Mouse (Mus musculus): Measurements from ENCODE around the gene Atp1b2. TPM values are rescaled to one million over a fixed set of nuclear protein-coding genes. Genes with fewer than 3 reads are reported as not detected.

The Atp1b2 gene
- polyA plus RNA-seq, 1 experiment from 2014 or later: 6.9 TPM

- Histone ChIP-seq H3K9ac (no peak overlapping the region), H3K36me3 (ENCODE audit: insufficient read depth) (peaks cover 79% of the 10 kb centered on the region), H3K9me3 (ENCODE audit: low read depth, low read length) (no peaks in the 10 kb centered on the region), H3K4me2 (no peak overlapping the region), H3K4me1 (ENCODE audit: insufficient read depth) (no peaks in the 10 kb centered on the region), H3K27ac (ENCODE audit: low read depth) (no peak overlapping the region), H3K4me3 (ENCODE audit: low read depth, low read length) (no peak overlapping the region), H3K27me3 (ENCODE audit: insufficient read depth, low read length) (no peaks in the 10 kb centered on the region)
- WGBS: 87% methylated on average over 22 of the region's 22 CpGs
- no peak for TF ChIP-seq CTCF (IDR thresholded peaks at IDR 0.05; ENCODE audit: low read depth)
- ATAC-seq (ENCODE audit: insufficient read depth) (no peak), DNase-seq (no peak)
Observed at GRCm38 (mm10) chr11:69589207-69589834, 16.4 kb downstream of the Atp1b2 start.

GRCm38 (mm10) chr11:69585718-69586325 is 19.9 kb downstream of the Atp1b2 start:
- no peaks in the 10 kb centered on the region for H3K9me3 ChIP-seq (ENCODE audit: low read depth, low read length)
- peaks cover 4% of the 10 kb centered on the region; the same call in 1 of the 2 replicates for H3K4me1 ChIP-seq (ENCODE audit: insufficient read depth)
- H3K27ac ChIP-seq (ENCODE audit: low read depth): no peak overlapping the region
- no peak for DNase-seq
- H3K27me3 ChIP-seq (ENCODE audit: insufficient read depth, low read length): no peaks in the 10 kb centered on the region
- no peak overlapping the region for H3K9ac ChIP-seq
- H3K4me2 ChIP-seq: no peak overlapping the region
- H3K4me3 ChIP-seq (ENCODE audit: low read depth, low read length): no peak overlapping the region
- peaks cover 62% of the 10 kb centered on the region for H3K36me3 ChIP-seq (ENCODE audit: insufficient read depth)
- TF ChIP-seq CTCF (IDR thresholded peaks at IDR 0.05; ENCODE audit: low read depth): no peak
- no peak for ATAC-seq (ENCODE audit: insufficient read depth)
- 71% methylated on average over 7 of the region's 7 CpGs for WGBS

GRCm38 (mm10) chr11:69584937-69585336 is 20.8 kb downstream of the Atp1b2 start:
- DNase-seq: no peak
- Histone ChIP-seq H3K27ac (ENCODE audit: low read depth) (no peak overlapping the region), H3K27me3 (ENCODE audit: insufficient read depth, low read length) (no peaks in the 10 kb centered on the region), H3K4me1 (ENCODE audit: insufficient read depth) (peaks cover 4% of the 10 kb centered on the region; the same call in 1 of the 2 replicates), H3K9me3 (ENCODE audit: low read depth, low read length) (no peaks in the 10 kb centered on the region), H3K36me3 (ENCODE audit: insufficient read depth) (peaks cover 53% of the 10 kb centered on the region), H3K4me3 (ENCODE audit: low read depth, low read length) (no peak overlapping the region), H3K9ac (no peak overlapping the region), H3K4me2 (no peak overlapping the region)
- no peak for TF ChIP-seq CTCF (IDR thresholded peaks at IDR 0.05; ENCODE audit: low read depth)
- 94% methylated on average over 13 of the region's 13 CpGs for WGBS
- no peak for ATAC-seq (ENCODE audit: insufficient read depth)

- whole genome bisulfite sequencing: 80% methylated on average over 7 of the region's 7 CpGs
- H3K9me3 ChIP-seq (ENCODE audit: low read depth, low read length): no peaks in the 10 kb centered on the region
Observed at GRCm38 (mm10) chr11:69584008-69584407, 21.7 kb downstream of the Atp1b2 start.

GRCm38 (mm10) chr11:69582230-69582805 is 23.4 kb downstream of the Atp1b2 start:
- Histone ChIP-seq H3K9me3 (ENCODE audit: low read depth, low read length) (no peaks in the 10 kb centered on the region), H3K27ac (ENCODE audit: low read depth) (no peak overlapping the region; the same call in 1 of the 2 replicates), H3K9ac (peak overlapping the region; percentile 76), H3K4me3 (ENCODE audit: low read depth, low read length) (peak overlapping the region; percentile 84), H3K36me3 (ENCODE audit: insufficient read depth) (peaks cover 27% of the 10 kb centered on the region), H3K4me1 (ENCODE audit: insufficient read depth) (peaks cover 11% of the 10 kb centered on the region), H3K27me3 (ENCODE audit: insufficient read depth, low read length) (no peaks in the 10 kb centered on the region), H3K4me2 (peak overlapping the region; percentile 63)
- DNase-seq (no peak), ATAC-seq (ENCODE audit: insufficient read depth) (no peak)
- WGBS: 57% methylated on average over 9 of the region's 9 CpGs
- no peak for TF ChIP-seq CTCF (IDR thresholded peaks at IDR 0.05; ENCODE audit: low read depth)

More at GRCm38 (mm10) chr11:69584008-69584407, 21.7 kb downstream of the Atp1b2 start:
- H3K4me3 ChIP-seq (ENCODE audit: low read depth, low read length): no peak overlapping the region
- no peak for TF ChIP-seq CTCF (IDR thresholded peaks at IDR 0.05; ENCODE audit: low read depth)
- H3K27ac ChIP-seq (ENCODE audit: low read depth): no peak overlapping the region
- ATAC-seq (ENCODE audit: insufficient read depth): no peak
- no peaks in the 10 kb centered on the region for H3K27me3 ChIP-seq (ENCODE audit: insufficient read depth, low read length)
- peaks cover 4% of the 10 kb centered on the region; the same call in 1 of the 2 replicates for H3K4me1 ChIP-seq (ENCODE audit: insufficient read depth)
- H3K9ac ChIP-seq: no peak overlapping the region
- no peak overlapping the region for H3K4me2 ChIP-seq
- H3K36me3 ChIP-seq (ENCODE audit: insufficient read depth): peaks cover 44% of the 10 kb centered on the region
- DNase-seq: no peak

GRCm38 (mm10) chr11:69581814-69582213 is 23.9 kb downstream of the Atp1b2 start:
- ATAC-seq (ENCODE audit: insufficient read depth) (no peak), DNase-seq (peak; percentile 53)
- H3K4me2 ChIP-seq: peak overlapping the region; percentile 63
- peak overlapping the region; percentile 84 for H3K4me3 ChIP-seq (ENCODE audit: low read depth, low read length)
- no peaks in the 10 kb centered on the region for H3K27me3 ChIP-seq (ENCODE audit: insufficient read depth, low read length)
- H3K9me3 ChIP-seq (ENCODE audit: low read depth, low read length): no peaks in the 10 kb centered on the region
- WGBS: 2% methylated on average over 8 of the region's 8 CpGs
- peaks cover 26% of the 10 kb centered on the region for H3K36me3 ChIP-seq (ENCODE audit: insufficient read depth)
- TF ChIP-seq CTCF (IDR thresholded peaks at IDR 0.05; ENCODE audit: low read depth): no peak
- peak overlapping the region; percentile 91 for H3K27ac ChIP-seq (ENCODE audit: low read depth)
- H3K9ac ChIP-seq: peak overlapping the region; percentile 76
- H3K4me1 ChIP-seq (ENCODE audit: insufficient read depth): peaks cover 11% of the 10 kb centered on the region

GRCm38 (mm10) chr11:69581147-69581688 is 24.5 kb downstream of the Atp1b2 start:
- DNase-seq (peak; percentile 97), ATAC-seq (ENCODE audit: insufficient read depth) (peak; percentile 82)
- under 1% methylated on average over 36 of the region's 36 CpGs for WGBS
- peak overlapping the region; percentile 84 for H3K4me3 ChIP-seq (ENCODE audit: low read depth, low read length)
- no peaks in the 10 kb centered on the region for H3K27me3 ChIP-seq (ENCODE audit: insufficient read depth, low read length)
- no peaks in the 10 kb centered on the region for H3K9me3 ChIP-seq (ENCODE audit: low read depth, low read length)
- peak overlapping the region; percentile 76 for H3K9ac ChIP-seq
- peak overlapping the region; percentile 63 for H3K4me2 ChIP-seq
- H3K36me3 ChIP-seq (ENCODE audit: insufficient read depth): peaks cover 27% of the 10 kb centered on the region
- peaks cover 11% of the 10 kb centered on the region for H3K4me1 ChIP-seq (ENCODE audit: insufficient read depth)
- TF ChIP-seq CTCF (IDR thresholded peaks at IDR 0.05; ENCODE audit: low read depth): no peak
- peak overlapping the region; percentile 91 for H3K27ac ChIP-seq (ENCODE audit: low read depth)
